In the genomic region with DNA sequence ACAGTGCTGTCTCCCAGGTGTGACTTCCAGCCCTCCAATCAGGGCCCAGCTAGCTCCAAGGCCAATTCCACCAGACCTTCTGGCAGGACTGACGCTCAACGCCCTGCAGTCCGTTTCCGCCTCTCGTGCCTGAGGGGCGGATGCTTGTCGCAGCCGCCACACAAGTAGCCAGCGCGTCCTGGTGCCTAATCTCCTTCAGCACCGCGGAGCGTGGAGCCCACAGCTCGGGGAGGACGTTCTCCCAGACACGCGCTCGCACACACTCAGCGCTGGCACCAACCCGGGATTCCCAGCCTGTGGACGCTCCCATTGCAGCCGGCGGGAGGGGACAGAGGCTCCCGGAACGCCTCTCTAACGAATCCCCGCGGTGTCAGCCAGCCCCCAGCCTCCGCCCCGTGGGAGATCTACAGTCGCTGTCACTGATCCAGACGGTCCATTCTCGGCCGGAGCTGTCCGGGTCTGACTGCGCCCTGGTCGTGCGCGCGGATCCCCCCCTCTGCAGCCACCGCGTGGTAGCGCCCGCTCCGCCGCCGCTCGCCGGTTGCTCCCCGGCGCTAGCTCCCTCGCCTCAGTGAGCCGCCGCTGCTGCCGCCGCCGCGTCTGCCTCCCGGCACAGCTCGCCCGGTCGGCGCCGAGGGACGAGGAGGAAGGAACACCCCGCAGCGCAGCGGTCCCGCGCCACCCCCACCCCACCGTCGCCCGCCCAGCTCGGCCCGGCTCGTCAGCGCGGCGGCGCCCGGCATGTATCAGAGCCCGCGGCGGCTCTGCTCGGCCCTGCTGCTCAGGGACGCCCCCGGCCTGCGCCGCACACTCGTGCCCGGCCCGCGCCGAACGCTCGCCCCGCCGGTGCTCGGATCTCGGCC, we compare ENCODE assay signal across 8 mouse cellular contexts. TPM values are rescaled to one million over a fixed set of nuclear protein-coding genes. Genes with fewer than 3 reads are reported as not detected.
DNase-seq lines count a peak whose midpoint lies in the region; ATAC-seq and TF ChIP-seq lines count a peak whose summit lies in the region.

TSS of gene Noct (plus strand) at position 85 of the 863 bp plus-strand sequence.

- H3K36me3 ChIP-seq in ES-Bruce4 (ENCODE audit: control insufficient read depth, insufficient read depth, low read length, poor library complexity, severe bottlenecking): no peaks in the 10 kb centered on the region; the same call in 1 of the 2 replicates
- H3K36me3 ChIP-seq in forebrain, embryonic 14.5 days (ENCODE audit: control insufficient read depth, insufficient read depth, low read length): no peaks in the 10 kb centered on the region
- no peaks in the 10 kb centered on the region for H3K36me3 ChIP-seq in neural tube, embryonic 15.5 days

- no peak for TF ChIP-seq CTCF in ES-Bruce4 (IDR thresholded peaks at IDR 0.05; ENCODE audit: low read depth, low read length)

- intact Hi-C loops in heart, postnatal 14 days (cut with DNase I): no loop called here

- peak within 1 kb of the TSS; percentile 74 for H3K4me2 ChIP-seq in forebrain, embryonic 14.5 days (ENCODE audit: low read length)
- peak within 1 kb of the TSS; percentile 76 for H3K4me2 ChIP-seq in neural tube, embryonic 15.5 days

- under 1% methylated on average over 99 of the region's 100 CpGs for WGBS in forebrain, embryonic 14.5 days
- WGBS in neural tube, embryonic 15.5 days: under 1% methylated on average over 100 of the region's 100 CpGs

- H3K27me3 ChIP-seq in ES-Bruce4 (ENCODE audit: control insufficient read depth, insufficient read depth, low read length, poor library complexity, severe bottlenecking): no peaks in the 10 kb centered on the region
- no peaks in the 10 kb centered on the region for H3K27me3 ChIP-seq in forebrain, embryonic 14.5 days (replicated peaks; ENCODE audit: control insufficient read depth, insufficient read depth, low read length)
- H3K27me3 ChIP-seq in neural tube, embryonic 15.5 days (replicated peaks): no peaks in the 10 kb centered on the region

- DNase-seq in forebrain, embryonic 14.5 days (ENCODE audit: low spot score): peak; percentile 94
- peak; percentile 91 to 92 for DNase-seq in heart, postnatal 14 days
- DNase-seq in layer of hippocampus, adult 11-12 months (ENCODE audit: low spot score): peak; percentile 88
- peak; percentile 90 to 92 for DNase-seq in lung, adult 18-20 months
- peak; percentile 88 for DNase-seq in testis, postnatal 14 days (ENCODE audit: low spot score)

- peak within 1 kb of the TSS; percentile 84 for H3K4me3 ChIP-seq in ES-Bruce4 (ENCODE audit: low read depth, low read length)
- peak within 1 kb of the TSS; percentile 91 for H3K4me3 ChIP-seq in forebrain, embryonic 14.5 days (ENCODE audit: low read depth, low read length)
- H3K4me3 ChIP-seq in neural tube, embryonic 15.5 days (replicated peaks): peak within 1 kb of the TSS; percentile 83

- H3K9ac ChIP-seq in ES-Bruce4 (ENCODE audit: low read depth, poor library complexity, severe bottlenecking): peak within 1 kb of the TSS; percentile 95
- peak within 1 kb of the TSS; percentile 92 for H3K9ac ChIP-seq in forebrain, embryonic 14.5 days (ENCODE audit: low read length)
- H3K9ac ChIP-seq in neural tube, embryonic 15.5 days (replicated peaks): peak within 1 kb of the TSS; percentile 94

- no peaks in the 10 kb centered on the region for H3K4me1 ChIP-seq in ES-Bruce4 (ENCODE audit: control insufficient read depth, insufficient read depth, low read length)
- peaks cover 6% of the 10 kb centered on the region; the same call in 1 of the 2 replicates for H3K4me1 ChIP-seq in forebrain, embryonic 14.5 days (ENCODE audit: control insufficient read depth, insufficient read depth, low read length)
- H3K4me1 ChIP-seq in neural tube, embryonic 15.5 days: peaks cover 42% of the 10 kb centered on the region

- peak; percentile 85 for TF ChIP-seq POLR2A in ES-Bruce4 (IDR thresholded peaks at IDR 0.05; ENCODE audit: insufficient read depth, low read length)

- H3K9me3 ChIP-seq in ES-Bruce4 (replicated peaks; ENCODE audit: control insufficient read depth, insufficient read depth, low read length, poor library complexity, severe bottlenecking): no peaks in the 10 kb centered on the region
- H3K9me3 ChIP-seq in forebrain, embryonic 14.5 days (replicated peaks; ENCODE audit: control insufficient read depth, low read length): no peaks in the 10 kb centered on the region
- no peaks in the 10 kb centered on the region for H3K9me3 ChIP-seq in neural tube, embryonic 15.5 days (replicated peaks)

- peak; percentile 87 for ATAC-seq in cerebellum, adult (ENCODE audit: insufficient number of reproducible peaks, low FRiP score, low TSS enrichment)
- peak; percentile 94 for ATAC-seq in forebrain, embryonic 14.5 days
- peak; percentile 92 for ATAC-seq in neural tube, embryonic 15.5 days (ENCODE audit: low FRiP score)

- no peak; the same call in 1 of the 2 replicates for TF ChIP-seq EP300 in ES-Bruce4 (IDR thresholded peaks at IDR 0.05; ENCODE audit: insufficient read depth, low read depth, low read length)

- peak within 1 kb of the TSS; percentile 86 for H3K27ac ChIP-seq in ES-Bruce4 (ENCODE audit: insufficient read depth, low read length)
- peak within 1 kb of the TSS; percentile 98 for H3K27ac ChIP-seq in forebrain, embryonic 14.5 days (ENCODE audit: low read depth, low read length)
- peak within 1 kb of the TSS; percentile 100 for H3K27ac ChIP-seq in neural tube, embryonic 15.5 days (replicated peaks)

RNA-seq across cellular contexts. Expression of gene Noct, which starts in this region (rescaled TPM):
- polyA plus RNA-seq in ES-Bruce4 (2011; ENCODE audit: insufficient read depth, insufficient read length, low read depth, missing spikeins): 33.7 and 35.6 TPM in 2 replicates
- 15.6 and 20.8 TPM in 2 replicates for polyA plus RNA-seq in forebrain, embryonic 14.5 days (2014; fragmentation: Nextera tagmentation; extraction: Ambion mirVana)
- total RNA-seq in heart, postnatal 14 days (2021): 10 to 100 TPM; 53.9 to 68.6 TPM
- 32.0 and 35.6 TPM in 2 replicates for polyA plus RNA-seq in neural tube, embryonic 15.5 days (2015; fragmentation: Nextera tagmentation; extraction: Ambion mirVana)

Comparison
In these comparisons a context has a peak if more than half of its experiments do, and no peak if none do; other contexts are left out.
1. Peak in every context shown above with its lines: DNase-seq, ATAC-seq, H3K4me3 ChIP-seq and H3K27ac ChIP-seq.